Mouse (Mus musculus) MEL (cell line): ENCODE measurements at regions not wholly inside any gene's neighbourhood (a gene's known extent, or its start where the extent isn't known, plus 50 kb on each side); places are given as distances from the start of the nearest gene placed in this dataset.
A peak's percentile ranks its signal among the peaks of the same experiment; 100 is the strongest.

ENCODE experiments used
- DNase-seq: peaks from one replicate; pipeline ENCODE4 v3.0.0; 2011; ENCODE audit warnings: low read depth, low spot score
- H3K27ac ChIP-seq: 2 replicates; pipeline ENCODE4 v1.5.1; 2012; ENCODE audit warnings: low read depth, mild to moderate bottlenecking, control low read depth, low read length, moderate library complexity; ENCODE audit not compliant: control insufficient read depth
- H3K27me3 ChIP-seq, 2 experiments: fragments of 150-350 bp in 1 of 2; sonication (generic) in 1 of 2; 2 replicates each; pipeline ENCODE4 v1.6.1; 2012; ENCODE audit warnings: low read length in 2 of 2, mild to moderate bottlenecking in 2 of 2, improper control_type of control experiment in 1 of 2, moderate library complexity in 1 of 2; ENCODE audit not compliant: insufficient read depth in 2 of 2, control insufficient read depth in 1 of 2
- H3K36me3 ChIP-seq, 2 experiments: 2 replicates each; pipeline ENCODE4 v1.6.1; 2012 to 2014; ENCODE audit warnings: low read length in 2 of 2, improper control_type of control experiment in 1 of 2, inconsistent platforms in 1 of 2, mild to moderate bottlenecking in 1 of 2; ENCODE audit not compliant: insufficient read depth in 2 of 2, control insufficient read depth in 1 of 2
- H3K4me1 ChIP-seq, 2 experiments: fragments of 150-350 bp in 1 of 2; sonication (generic) in 1 of 2; 2 replicates each; pipeline ENCODE4 v1.6.1; 2012; ENCODE audit warnings: low read length in 2 of 2, improper control_type of control experiment in 1 of 2, mild to moderate bottlenecking in 1 of 2; ENCODE audit not compliant: insufficient read depth in 2 of 2, control insufficient read depth in 1 of 2
- H3K4me3 ChIP-seq, 2 experiments: fragments of 150-350 bp in 1 of 2; sonication (generic) in 1 of 2; 2 replicates each; pipeline ENCODE4 v1.5.1; 2012; ENCODE audit warnings: low read depth in 2 of 2, low read length in 2 of 2, mild to moderate bottlenecking in 2 of 2, moderate library complexity in 2 of 2, control low read depth in 1 of 2, improper control_type of control experiment in 1 of 2; ENCODE audit not compliant: control insufficient read depth in 1 of 2, insufficient read depth in 1 of 2
- H3K79me2 ChIP-seq: 2 replicates; pipeline ENCODE4 v1.6.1; 2012; ENCODE audit warnings: mild to moderate bottlenecking, low read length, moderate library complexity; ENCODE audit not compliant: control insufficient read depth, poor library complexity, insufficient read depth
- H3K9ac ChIP-seq: 2 replicates; pipeline ENCODE4 v1.6.1; 2012; ENCODE audit warnings: low read depth, mild to moderate bottlenecking, control low read depth, low read length, moderate library complexity; ENCODE audit not compliant: control insufficient read depth, poor library complexity, severe bottlenecking
- H3K9me3 ChIP-seq: fragments of 150-350 bp; sonication (generic); replicated peaks from 2 replicates; pipeline ENCODE4 v1.6.1; 2012; ENCODE audit warnings: mild to moderate bottlenecking, low read length, improper control_type of control experiment, moderate library complexity; ENCODE audit not compliant: insufficient read depth
- BHLHE40 ChIP-seq: IDR thresholded peaks from 2 replicates; pipeline ENCODE4 v1.6.1; 2012; ENCODE audit warnings: low read depth, mild to moderate bottlenecking, inconsistent platforms, low read length, improper control_type of control experiment, borderline replicate concordance
- CHD1 ChIP-seq: IDR thresholded peaks from 2 replicates; pipeline ENCODE4 v1.6.1; 2012; ENCODE audit warnings: low read depth, mild to moderate bottlenecking, inconsistent platforms, low read length, improper control_type of control experiment
- CHD2 ChIP-seq: IDR thresholded peaks from 2 replicates; pipeline ENCODE4 v1.6.1; 2011; ENCODE audit warnings: low read length, improper control_type of control experiment
- EP300 ChIP-seq, 2 experiments: IDR thresholded peaks; 2 replicates each; pipeline ENCODE4 v1.6.1; 2011; ENCODE audit warnings: improper control_type of control experiment in 2 of 2, low read length in 2 of 2, low read depth in 1 of 2, mild to moderate bottlenecking in 1 of 2
- ETS1 ChIP-seq: IDR thresholded peaks from 2 replicates; pipeline ENCODE4 v1.6.1; 2012; ENCODE audit warnings: low read depth, mild to moderate bottlenecking, inconsistent platforms, low read length, improper control_type of control experiment, moderate library complexity
- GABPA ChIP-seq: IDR thresholded peaks from 2 replicates; pipeline ENCODE4 v1.6.1; 2012; ENCODE audit warnings: low read depth, mild to moderate bottlenecking, inconsistent platforms, low read length, improper control_type of control experiment, moderate library complexity
- GATA1 ChIP-seq: IDR thresholded peaks from 2 replicates; pipeline ENCODE4 v1.6.1; 2011; ENCODE audit warnings: low read depth, low read length, improper control_type of control experiment
- HCFC1 ChIP-seq: IDR thresholded peaks from 2 replicates; pipeline ENCODE4 v1.6.1; 2012; ENCODE audit warnings: low read depth, mild to moderate bottlenecking, inconsistent platforms, low read length, improper control_type of control experiment, moderate library complexity
- JUND ChIP-seq: IDR thresholded peaks from 2 replicates; pipeline ENCODE4 v1.6.1; 2011; ENCODE audit warnings: low read depth, mild to moderate bottlenecking, improper control_type of control experiment, low read length
- MAX ChIP-seq: IDR thresholded peaks from 2 replicates; pipeline ENCODE4 v1.6.1; 2011; ENCODE audit warnings: low read length, improper control_type of control experiment
- MAZ ChIP-seq: IDR thresholded peaks from 2 replicates; pipeline ENCODE4 v1.6.1; 2012; ENCODE audit warnings: low read depth, mild to moderate bottlenecking, inconsistent platforms, low read length, improper control_type of control experiment
- MEF2A ChIP-seq: IDR thresholded peaks from 2 replicates; pipeline ENCODE4 v1.6.1; 2014; ENCODE audit warnings: low read depth, mild to moderate bottlenecking, inconsistent platforms, low read length, improper control_type of control experiment; ENCODE audit not compliant: poor library complexity, insufficient replicate concordance, severe bottlenecking; ENCODE audit errors: extremely low read depth
- MYB ChIP-seq: IDR thresholded peaks from 2 replicates; pipeline ENCODE4 v1.6.1; 2011; ENCODE audit warnings: mild to moderate bottlenecking, low read depth, low read length, improper control_type of control experiment
- MYC ChIP-seq: IDR thresholded peaks from 2 replicates; pipeline ENCODE4 v1.6.1; 2011; ENCODE audit warnings: low read depth, mild to moderate bottlenecking, low read length, improper control_type of control experiment, moderate library complexity
- NELFE ChIP-seq: IDR thresholded peaks from 2 replicates; pipeline ENCODE4 v1.6.1; 2011; ENCODE audit warnings: low read depth, low read length, improper control_type of control experiment
- POLR2A ChIP-seq, 2 experiments: IDR thresholded peaks; 2 replicates each; pipeline ENCODE4 v1.6.1; 2011 to 2012; ENCODE audit warnings: low read length in 2 of 2, mild to moderate bottlenecking in 2 of 2, control low read depth in 1 of 2, improper control_type of control experiment in 1 of 2, low read depth in 1 of 2, moderate library complexity in 1 of 2; ENCODE audit not compliant: control insufficient read depth in 1 of 2, insufficient read depth in 1 of 2, poor library complexity in 1 of 2
- RAD21 ChIP-seq: IDR thresholded peaks from 2 replicates; pipeline ENCODE4 v1.6.1; 2011; ENCODE audit warnings: mild to moderate bottlenecking, low read depth, low read length, improper control_type of control experiment
- RCOR1 ChIP-seq: IDR thresholded peaks from 2 replicates; pipeline ENCODE4 v1.6.1; 2012; ENCODE audit warnings: low read depth, mild to moderate bottlenecking, inconsistent platforms, low read length, improper control_type of control experiment
- SIN3A ChIP-seq: IDR thresholded peaks from 2 replicates; pipeline ENCODE4 v1.6.1; 2012; ENCODE audit warnings: low read length, improper control_type of control experiment, inconsistent platforms
- TAL1 ChIP-seq: IDR thresholded peaks from 2 replicates; pipeline ENCODE4 v1.6.1; 2012; ENCODE audit warnings: mild to moderate bottlenecking, inconsistent platforms, low read length, moderate library complexity, mixed read lengths
- TBP ChIP-seq: IDR thresholded peaks from 2 replicates; pipeline ENCODE4 v1.8.0; 2011; ENCODE audit warnings: low read depth, low read length, improper control_type of control experiment
- TCF12 ChIP-seq: IDR thresholded peaks from 2 replicates; pipeline ENCODE4 v1.6.1; 2014; ENCODE audit warnings: low read depth, mild to moderate bottlenecking, inconsistent platforms, low read length, improper control_type of control experiment, moderate library complexity
- UBTF ChIP-seq: IDR thresholded peaks from 2 replicates; pipeline ENCODE4 v1.6.1; 2012; ENCODE audit warnings: low read depth, mild to moderate bottlenecking, inconsistent platforms, low read length, improper control_type of control experiment, moderate library complexity, borderline replicate concordance; ENCODE audit not compliant: insufficient read depth
- ZC3H11A ChIP-seq: IDR thresholded peaks from 2 replicates; pipeline ENCODE4 v1.6.1; 2012; ENCODE audit warnings: low read depth, mild to moderate bottlenecking, inconsistent platforms, low read length, improper control_type of control experiment
- ZKSCAN1 ChIP-seq: IDR thresholded peaks from 2 replicates; pipeline ENCODE4 v1.6.1; 2012; ENCODE audit warnings: low read depth, mild to moderate bottlenecking, inconsistent platforms, low read length, improper control_type of control experiment, moderate library complexity

GRCm38 (mm10) chr17:83960158-83960557, 112.4 kb upstream of the Haao start:
- H3K36me3 ChIP-seq = peaks cover 0 to 56% of the 10 kb centered on the region in 2 experiments; a peak in 2 of 4 replicates
- DNase-seq = no peak
- 0 out of 2 replicates have a peak, but pooled peaks cover 2% of the 10 kb centered on the region for H3K79me2 ChIP-seq
- no peaks in the 10 kb centered on the region for H3K9me3 ChIP-seq
- no peak overlapping the region for H3K9ac ChIP-seq
- peaks cover 45 to 74% of the 10 kb centered on the region in 2 experiments for H3K4me1 ChIP-seq
- H3K4me3 ChIP-seq = no peak overlapping the region
- TF ChIP-seq UBTF (no peak), MYB (no peak), ETS1 (no peak), TBP (no peak), BHLHE40 (no peak), MAZ (no peak), TCF12 (no peak), HCFC1 (no peak), SIN3A (no peak), TAL1 (no peak), POLR2A (IDR thresholded peaks at IDR 0.05; ENCODE audit: control insufficient read depth in 1 of 2, insufficient read depth in 1 of 2, low read depth in 1 of 2, low read length in 2 of 2, poor library complexity in 1 of 2) (no peak), JUND (no peak), ZC3H11A (no peak), GABPA (no peak), ZKSCAN1 (no peak), CHD1 (no peak), NELFE (no peak), CHD2 (no peak)
- no peaks in the 10 kb centered on the region for H3K27me3 ChIP-seq
- no peak overlapping the region; the same call in 1 of the 2 replicates for H3K27ac ChIP-seq

- Histone ChIP-seq H3K27ac (peak overlapping the region; percentile 92), H3K79me2 (0 out of 2 replicates have a peak, but pooled peaks cover 2% of the 10 kb centered on the region), H3K4me1 (peaks cover 47 to 79% of the 10 kb centered on the region in 2 experiments), H3K36me3 (peaks cover 0 to 57% of the 10 kb centered on the region in 2 experiments; a peak in 2 of 4 replicates), H3K9me3 (no peaks in the 10 kb centered on the region), H3K27me3 (no peaks in the 10 kb centered on the region), H3K9ac (no peak overlapping the region), H3K4me3 (no peak overlapping the region; a peak in 1 of 4 replicates)
- TF ChIP-seq GATA1 (peak; percentile 55), MAZ (0 out of 2 replicates have a peak, but pooled peaks have one; percentile 19), HCFC1 (no peak), MAX (no peak), SIN3A (peak; percentile 50; the same call in 1 of the 2 replicates), RAD21 (no peak), RCOR1 (peak; percentile 49), TBP (no peak), EP300 (IDR thresholded peaks at IDR 0.05; ENCODE audit: low read depth in 1 of 2, low read length in 2 of 2) (peak; percentile 48 to 66), MEF2A (no peak), TAL1 (peak; percentile 76), ETS1 (0 out of 2 replicates have a peak, but pooled peaks have one; percentile 18), TCF12 (peak; percentile 62; the same call in 1 of the 2 replicates), MYB (peak; percentile 56; the same call in 1 of the 2 replicates), MYC (no peak), POLR2A (IDR thresholded peaks at IDR 0.05; ENCODE audit: control insufficient read depth in 1 of 2, insufficient read depth in 1 of 2, low read depth in 1 of 2, low read length in 2 of 2, poor library complexity in 1 of 2) (0 out of 4 replicates have a peak, but pooled peaks of 1 of the 2 experiments have one; percentile 16), CHD1 (no peak)
- DNase-seq = peak; percentile 59
Measured at GRCm38 (mm10) chr17:83959159-83959848, 111.5 kb upstream of the Haao start.
